Mouse (Mus musculus) E14TG2a.4 (cell line): ENCODE data around the gene C330021F23Rik.
"Not testable (repeated sequence)": the region's sequence is repeated elsewhere in the genome, so short reads cannot be mapped to it uniquely, and the experiment has no call there.

Experiments
- H3K27me3 ChIP-seq: 2 replicates; pipeline ENCODE4 v1.6.1; 2014; ENCODE audit warnings: low read length, control low read depth; ENCODE audit not compliant: insufficient read depth
- H3K36me3 ChIP-seq: 2 replicates; pipeline ENCODE4 v1.6.1; 2014; ENCODE audit warnings: low read length, control low read depth; ENCODE audit not compliant: insufficient read depth
- H3K4me1 ChIP-seq: replicated peaks from 2 replicates; pipeline ENCODE4 v1.6.1; 2014; ENCODE audit warnings: low read depth, low read length, control low read depth
- H3K4me3 ChIP-seq: replicated peaks from 2 replicates; pipeline ENCODE4 v1.5.1; 2014; ENCODE audit warnings: mild to moderate bottlenecking, low read length
- H3K9me3 ChIP-seq: 2 replicates; pipeline ENCODE4 v1.6.1; 2014; ENCODE audit warnings: low read length, control low read depth
- CTCF ChIP-seq: conservative IDR thresholded peaks from 2 replicates; pipeline ENCODE4 v1.5.1; 2014; ENCODE audit warnings: low read length
- NANOG ChIP-seq: IDR thresholded peaks from 2 replicates; pipeline ENCODE4 v1.6.1; 2014; ENCODE audit warnings: borderline replicate concordance, low read length, mixed read lengths
- POU5F1 ChIP-seq: IDR thresholded peaks from 2 replicates; pipeline ENCODE4 v1.6.1; 2014; ENCODE audit warnings: low read length, borderline replicate concordance

The C330021F23Rik gene

DNA sequence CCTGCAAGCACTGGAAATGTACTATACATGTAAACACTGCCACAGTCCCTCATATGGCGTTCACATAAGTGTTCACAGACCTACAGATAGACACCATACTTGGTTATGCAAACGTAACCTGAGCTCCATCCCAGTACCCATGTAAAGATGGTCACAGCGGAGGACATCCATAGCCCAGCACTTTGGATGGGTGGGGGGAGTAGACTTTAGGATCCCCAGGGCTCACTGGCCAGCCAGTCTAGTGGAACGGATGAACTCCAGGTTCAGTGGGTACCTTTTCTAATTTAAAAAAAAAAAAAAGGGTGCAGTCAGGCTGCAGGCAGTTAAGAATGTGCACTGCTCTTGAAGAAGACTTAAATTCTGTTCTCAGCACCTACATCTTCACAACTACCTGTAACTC lies 27.7 kb upstream of the C330021F23Rik start:
- H3K4me1 ChIP-seq = peaks cover 56% of the 10 kb centered on the region
- no peak for TF ChIP-seq POU5F1
- no peak for TF ChIP-seq CTCF
- TF ChIP-seq NANOG = no peak
- no peaks in the 10 kb centered on the region for H3K27me3 ChIP-seq
- peaks cover 91% of the 10 kb centered on the region for H3K36me3 ChIP-seq
- no peak overlapping the region for H3K4me3 ChIP-seq
- no peaks in the 10 kb centered on the region for H3K9me3 ChIP-seq

GRCm38 (mm10) chr8:3546511-3546910 lies 21.3 kb upstream of the C330021F23Rik start:
- TF ChIP-seq POU5F1 (0 out of 2 replicates have a peak, but pooled peaks have one; percentile 38), CTCF (no peak), NANOG (peak; percentile 82)
- peaks cover 34% of the 10 kb centered on the region for H3K36me3 ChIP-seq
- H3K27me3 ChIP-seq = no peaks in the 10 kb centered on the region
- no peak overlapping the region for H3K4me3 ChIP-seq
- peaks cover 59% of the 10 kb centered on the region for H3K4me1 ChIP-seq
- no peaks in the 10 kb centered on the region for H3K9me3 ChIP-seq

- Histone ChIP-seq H3K27me3 (no peaks in the 10 kb centered on the region), H3K4me1 (peaks cover 57% of the 10 kb centered on the region), H3K4me3 (no peak overlapping the region), H3K9me3 (no peaks in the 10 kb centered on the region), H3K36me3 (no peaks in the 10 kb centered on the region)
- TF ChIP-seq POU5F1 = no peak
- TF ChIP-seq NANOG = no peak
- TF ChIP-seq CTCF = no peak
Measured at GRCm38 (mm10) chr8:3552240-3552639, 15.6 kb upstream of the C330021F23Rik start.

DNA sequence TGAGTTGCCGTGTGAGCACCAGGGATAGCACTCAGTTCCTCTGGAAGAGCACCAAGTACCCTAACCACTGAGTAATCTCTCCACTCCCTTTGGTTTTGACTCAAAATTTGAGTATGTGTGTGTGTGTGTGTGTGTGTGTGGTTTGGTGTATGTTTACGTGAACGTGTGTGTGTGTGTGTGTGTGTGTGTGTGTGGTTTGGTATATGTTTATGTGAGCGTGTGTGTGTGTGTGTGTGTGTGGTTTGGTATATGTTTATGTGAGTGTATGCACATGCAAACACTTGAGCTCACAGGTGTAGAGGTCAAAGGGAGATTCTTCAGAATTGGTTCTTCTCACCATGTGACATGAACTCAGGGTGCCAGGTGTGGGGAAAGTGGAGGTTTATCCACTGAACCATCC lies 11.7 kb upstream of the C330021F23Rik start:
- peaks cover 34% of the 10 kb centered on the region for H3K4me1 ChIP-seq
- no peaks in the 10 kb centered on the region for H3K27me3 ChIP-seq
- H3K9me3 ChIP-seq = no peaks in the 10 kb centered on the region
- H3K36me3 ChIP-seq = no peaks in the 10 kb centered on the region
- H3K4me3 ChIP-seq = no peak overlapping the region
- TF ChIP-seq CTCF = no peak
- no peak for TF ChIP-seq NANOG
- no peak for TF ChIP-seq POU5F1

GRCm38 (mm10) chr8:3568378-3568777 lies 588 bp downstream of the C330021F23Rik start:
- Histone ChIP-seq H3K36me3 (peaks cover 29% of the 10 kb centered on the region), H3K9me3 (no peaks in the 10 kb centered on the region), H3K4me1 (peaks cover 53% of the 10 kb centered on the region), H3K4me3 (peak overlapping the region; percentile 83), H3K27me3 (no peaks in the 10 kb centered on the region)
- TF ChIP-seq NANOG (no peak), POU5F1 (no peak), CTCF (no peak)

- no peaks in the 10 kb centered on the region for H3K9me3 ChIP-seq
- peak overlapping the region; percentile 83 for H3K4me3 ChIP-seq
- H3K27me3 ChIP-seq = no peaks in the 10 kb centered on the region
- peaks cover 66% of the 10 kb centered on the region for H3K4me1 ChIP-seq
- TF ChIP-seq NANOG (no peak), CTCF (no peak), POU5F1 (no peak)
- H3K36me3 ChIP-seq = peaks cover 30% of the 10 kb centered on the region
Measured at GRCm38 (mm10) chr8:3569784-3570183, 2.0 kb downstream of the C330021F23Rik start.

GRCm38 (mm10) chr8:3574546-3574945 lies 6.8 kb downstream of the C330021F23Rik start:
- peaks cover 92% of the 10 kb centered on the region for H3K4me1 ChIP-seq
- H3K27me3 ChIP-seq = no peaks in the 10 kb centered on the region
- H3K4me3 ChIP-seq = peak overlapping the region; percentile 67; the same call in 1 of the 2 replicates
- no peaks in the 10 kb centered on the region for H3K9me3 ChIP-seq
- TF ChIP-seq CTCF = no peak
- TF ChIP-seq POU5F1 = no peak
- TF ChIP-seq NANOG = peak; percentile 47; the same call in 1 of the 2 replicates
- H3K36me3 ChIP-seq = peaks cover 34% of the 10 kb centered on the region

DNA sequence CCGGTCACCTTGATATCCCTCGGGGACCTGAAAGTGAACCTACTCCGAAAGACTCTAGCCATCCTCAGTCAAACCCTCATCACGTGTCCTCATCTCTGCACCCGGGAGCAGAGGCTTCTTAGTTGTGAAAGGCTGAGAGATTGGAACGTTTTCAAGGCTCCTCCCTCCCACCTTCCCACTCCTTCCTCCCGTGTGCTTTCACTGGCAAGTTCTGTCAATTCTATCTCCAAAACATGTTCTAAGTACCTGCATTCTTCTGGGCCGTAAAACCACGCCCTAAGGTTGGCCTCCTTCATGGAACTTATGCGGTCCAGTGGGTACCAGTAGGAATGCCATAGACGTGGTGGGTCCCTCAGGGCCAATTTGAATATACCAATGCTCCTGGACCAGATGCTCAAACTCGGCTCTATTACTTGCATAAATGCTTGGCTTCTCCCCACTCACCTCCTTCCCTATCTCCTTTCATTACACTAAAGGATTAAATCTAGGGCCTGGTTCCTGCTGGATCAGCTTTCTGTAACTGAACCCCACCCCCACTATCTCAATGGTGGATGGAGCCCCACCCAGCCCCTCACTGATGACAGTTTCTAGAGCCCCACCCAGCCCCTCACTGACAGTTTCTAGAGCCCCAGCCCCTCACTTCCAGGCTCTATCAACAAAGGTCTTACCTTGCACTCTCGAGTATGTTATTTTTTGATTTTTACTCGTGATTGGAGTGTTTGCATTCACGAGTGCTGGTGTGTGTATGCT lies 8.6 kb downstream of the C330021F23Rik start:
- H3K4me3 ChIP-seq = peak overlapping the region; percentile 67
- no peaks in the 10 kb centered on the region for H3K9me3 ChIP-seq
- no peaks in the 10 kb centered on the region for H3K27me3 ChIP-seq
- peaks cover 29% of the 10 kb centered on the region for H3K36me3 ChIP-seq
- H3K4me1 ChIP-seq = peaks cover 96% of the 10 kb centered on the region
- TF ChIP-seq POU5F1 = no peak
- TF ChIP-seq CTCF = no peak
- TF ChIP-seq NANOG = no peak

DNA sequence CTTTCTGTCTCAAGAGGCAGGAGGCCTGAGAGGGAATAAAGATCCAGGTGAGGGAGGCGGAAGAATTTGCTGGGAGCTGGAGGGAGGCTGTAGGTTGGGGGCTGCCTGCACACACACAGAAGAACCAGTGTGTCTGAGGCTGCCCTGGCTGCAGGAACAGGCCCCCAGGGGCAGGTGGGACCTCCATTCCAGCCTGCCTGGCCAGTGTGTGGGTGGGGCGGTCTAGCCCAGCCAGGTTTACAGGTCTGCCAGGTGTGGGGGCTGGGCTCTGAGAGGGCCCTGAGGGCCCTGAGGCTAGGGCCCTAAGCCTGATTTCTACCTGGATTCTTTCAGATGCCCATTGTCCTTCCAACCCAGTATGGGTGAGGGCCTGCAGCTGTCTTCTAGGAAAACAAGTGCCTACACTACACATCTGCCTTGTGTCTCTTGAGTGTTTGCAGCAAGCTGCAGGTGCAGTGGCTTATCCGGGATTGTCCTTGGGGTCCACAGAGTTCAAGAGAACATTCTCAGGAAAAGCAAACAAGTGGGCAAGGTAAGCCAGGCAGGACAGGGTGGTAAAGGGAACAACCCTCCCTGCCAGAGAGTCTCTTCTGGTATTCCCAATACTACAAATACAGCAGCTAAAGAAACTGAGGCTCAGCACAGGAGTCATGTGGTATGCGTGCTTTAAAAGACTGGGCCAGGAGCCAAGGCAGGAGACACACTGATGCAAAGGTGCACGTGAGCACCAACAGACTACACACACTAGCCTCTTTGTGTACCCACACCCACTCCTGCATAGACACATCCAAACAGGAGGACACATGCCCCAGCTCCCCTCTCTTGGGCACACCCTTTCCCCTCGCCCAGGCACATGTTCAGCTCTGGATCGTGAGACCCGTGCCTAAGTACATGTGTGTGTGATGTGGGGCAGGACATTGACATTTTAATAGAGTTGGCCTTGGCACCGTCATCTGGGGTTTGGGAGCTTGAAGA lies 11.9 kb downstream of the C330021F23Rik start:
- no peak for TF ChIP-seq NANOG
- TF ChIP-seq POU5F1 = no peak
- TF ChIP-seq CTCF = no peak
- peaks cover 66% of the 10 kb centered on the region for H3K4me1 ChIP-seq
- no peaks in the 10 kb centered on the region for H3K9me3 ChIP-seq
- peak overlapping the region; percentile 57 for H3K4me3 ChIP-seq
- H3K36me3 ChIP-seq = peaks cover 15% of the 10 kb centered on the region
- no peaks in the 10 kb centered on the region for H3K27me3 ChIP-seq

DNA sequence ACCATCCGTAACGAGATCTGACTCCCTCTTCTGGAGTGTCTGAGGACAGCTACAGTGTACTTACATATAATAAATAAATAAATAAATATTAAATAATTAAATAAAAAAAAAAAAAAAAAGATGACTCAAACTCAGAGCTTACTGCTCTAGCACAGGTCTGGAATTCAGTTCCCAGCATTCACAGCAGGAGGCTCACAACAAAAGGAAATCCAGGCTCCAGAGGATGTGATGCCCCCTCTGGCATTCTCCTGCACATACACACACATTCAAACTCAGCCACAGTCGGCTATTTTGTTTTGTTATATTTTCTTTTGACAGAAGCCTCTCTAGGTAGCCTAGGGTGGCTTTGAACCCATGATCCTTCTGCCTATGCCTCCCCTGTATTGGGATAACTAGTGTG lies 14.2 kb downstream of the C330021F23Rik start:
- H3K36me3 ChIP-seq = peaks cover 15% of the 10 kb centered on the region
- H3K9me3 ChIP-seq, H3K27me3 ChIP-seq, H3K4me3 ChIP-seq: not testable (repeated sequence)
- H3K4me1 ChIP-seq = peaks cover 47% of the 10 kb centered on the region
